In the genomic region with DNA sequence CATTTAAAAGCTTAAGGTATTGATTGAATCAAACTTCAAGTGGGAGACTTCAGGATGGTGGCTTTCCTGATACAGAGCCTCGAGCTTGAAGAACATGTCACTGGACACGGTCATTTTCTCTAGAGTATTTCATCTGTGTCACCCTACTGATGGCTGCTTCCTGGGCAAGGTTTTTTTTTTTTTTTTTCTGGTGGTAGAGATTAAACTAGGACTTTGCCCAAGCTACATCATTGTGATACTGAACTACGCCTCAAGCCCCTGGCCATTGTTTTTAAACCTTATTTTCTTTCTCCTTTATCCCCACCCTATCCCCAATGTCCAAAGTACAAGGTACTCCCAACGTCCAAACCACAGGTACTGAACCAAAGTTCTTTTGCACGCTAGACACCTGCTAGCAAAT, we compare ENCODE assay signal across 21 mouse cellular contexts. TPM values are rescaled to one million over a fixed set of nuclear protein-coding genes. Genes with fewer than 3 reads are reported as not detected.
DNase-seq lines count a peak whose midpoint lies in the region; ATAC-seq and TF ChIP-seq lines count a peak whose summit lies in the region.
"Had no signal": no experiment of that assay in that cellular context is flagged by ENCODE, and none has a peak within 500 bp of the region (broad histone marks: within the 10 kb centered on the region; RNA-seq: fewer than 3 reads in every experiment).

No protein-coding gene starts in this region.

- ATAC-seq in megakaryocyte, adult 5-6 weeks (ENCODE audit: poor library complexity, severe bottlenecking), result no peak
- ATAC-seq in liver, embryonic 13.5 days (ENCODE audit: low read depth), result no peak
- ATAC-seq in stomach, embryonic 16.5 days (ENCODE audit: insufficient read depth, low FRiP score), result no peak
- ATAC-seq: forebrain, embryonic 15.5 days had no signal

- DNase-seq in liver, embryonic 13.5 days, result no peak
- DNase-seq in thymus, adult 2 months, result no peak
- no peak for DNase-seq in B cell, adult 2 months
- DNase-seq in gastrocnemius, postnatal 4 days (ENCODE audit: low spot score in 2 of 2), result no peak
- DNase-seq: adrenal gland, postnatal 10 days; cerebellum, adult 9-10 months; heart, adult 11 months; kidney, postnatal 14 days; layer of hippocampus, postnatal 36 days; lung, adult 2 months; right cerebral cortex, postnatal 14 days had no signal

- no peak overlapping the region for H3K9ac ChIP-seq in liver, embryonic 13.5 days
- H3K9ac ChIP-seq in stomach, embryonic 16.5 days (ENCODE audit: low read length), result no peak overlapping the region
- H3K9ac ChIP-seq: embryonic facial prominence, embryonic 15.5 days; forebrain, embryonic 15.5 days; hindbrain, embryonic 15.5 days; limb, embryonic 12.5 days had no signal

- H3K27ac ChIP-seq in brown adipose tissue, adult 24 weeks (replicated peaks; ENCODE audit: low read depth, low read length), result peak overlapping the region; percentile 92
- H3K27ac ChIP-seq in liver, embryonic 13.5 days, result no peak overlapping the region
- peak overlapping the region; percentile 34; the same call in 1 of the 2 replicates for H3K27ac ChIP-seq in stomach, embryonic 16.5 days (ENCODE audit: low read length)
- H3K27ac ChIP-seq in thymus, adult 2 months (ENCODE audit: control insufficient read depth, insufficient read depth, low read length), result no peak overlapping the region
- H3K27ac ChIP-seq: embryonic facial prominence, embryonic 15.5 days; forebrain, embryonic 15.5 days; hindbrain, embryonic 15.5 days; layer of hippocampus, adult 2 months; limb, embryonic 12.5 days had no signal

- peaks cover 60% of the 10 kb centered on the region for H3K4me1 ChIP-seq in megakaryocyte, embryonic 14.5 days
- peaks cover 12% of the 10 kb centered on the region; the same call in 1 of the 2 replicates for H3K4me1 ChIP-seq in brown adipose tissue, adult 24 weeks (ENCODE audit: control insufficient read depth, insufficient read depth, insufficient read length, low read length)
- peaks cover 47% of the 10 kb centered on the region for H3K4me1 ChIP-seq in liver, embryonic 13.5 days (replicated peaks)
- H3K4me1 ChIP-seq in stomach, embryonic 16.5 days (ENCODE audit: control insufficient read depth, insufficient read depth, low read length), result peaks cover 11% of the 10 kb centered on the region
- H3K4me1 ChIP-seq in thymus, adult 2 months (replicated peaks; ENCODE audit: control insufficient read depth, insufficient read depth, low read length), result peaks cover 12% of the 10 kb centered on the region

- no peaks in the 10 kb centered on the region for H3K27me3 ChIP-seq in megakaryocyte, embryonic 14.5 days (replicated peaks)
- H3K27me3 ChIP-seq in liver, embryonic 13.5 days, result no peaks in the 10 kb centered on the region
- no peaks in the 10 kb centered on the region for H3K27me3 ChIP-seq in stomach, embryonic 16.5 days (ENCODE audit: control insufficient read depth, insufficient read depth, low read length)
- no peaks in the 10 kb centered on the region for H3K27me3 ChIP-seq in thymus, adult 2 months (ENCODE audit: control insufficient read depth, insufficient read depth, low read length)
- H3K27me3 ChIP-seq: embryonic facial prominence, embryonic 15.5 days; forebrain, embryonic 15.5 days; hindbrain, embryonic 15.5 days; limb, embryonic 12.5 days had no signal

- TF ChIP-seq CTCF in thymus, adult 2 months (IDR thresholded peaks at IDR 0.05; ENCODE audit: borderline replicate concordance, control insufficient read depth, extremely low read depth, insufficient read depth, low read length, poor library complexity), result no peak

- H3K4me2 ChIP-seq in liver, embryonic 13.5 days, result peak overlapping the region; percentile 85
- H3K4me2 ChIP-seq in stomach, embryonic 16.5 days (ENCODE audit: low read depth, low read length), result no peak overlapping the region
- H3K4me2 ChIP-seq: embryonic facial prominence, embryonic 15.5 days; forebrain, embryonic 15.5 days; heart, embryonic 11.5 days; hindbrain, embryonic 15.5 days; limb, embryonic 12.5 days had no signal

- whole genome bisulfite sequencing in liver, embryonic 13.5 days (ENCODE audit: insufficient replicate concordance), result 68% methylated on average over 5 of the region's 5 CpGs
- 85% methylated on average over 5 of the region's 5 CpGs for WGBS in stomach, embryonic 16.5 days
- WGBS in thymus, adult 2 months, result 93% methylated on average over 5 of the region's 5 CpGs

- peaks cover 5% of the 10 kb centered on the region for H3K9me3 ChIP-seq in megakaryocyte, embryonic 14.5 days
- no peaks in the 10 kb centered on the region for H3K9me3 ChIP-seq in liver, embryonic 13.5 days (replicated peaks)
- H3K9me3 ChIP-seq in stomach, embryonic 16.5 days (replicated peaks; ENCODE audit: control insufficient read depth, low read length), result peaks cover 8% of the 10 kb centered on the region; the same call in 1 of the 2 replicates
- H3K9me3 ChIP-seq: embryonic facial prominence, embryonic 15.5 days; forebrain, embryonic 15.5 days; hindbrain, embryonic 15.5 days had no signal

- peak overlapping the region; percentile 73 for H3K4me3 ChIP-seq in megakaryocyte, embryonic 14.5 days (replicated peaks)
- H3K4me3 ChIP-seq in brown adipose tissue, adult 24 weeks (ENCODE audit: insufficient read depth, low read depth, low read length), result peak overlapping the region; percentile 41; the same call in 1 of the 2 replicates
- H3K4me3 ChIP-seq in liver, embryonic 13.5 days (replicated peaks), result 0 out of 2 replicates have a peak overlapping the region, but pooled peaks have one; percentile 90
- H3K4me3 ChIP-seq in stomach, embryonic 16.5 days (replicated peaks; ENCODE audit: low read length), result no peak overlapping the region
- no peak overlapping the region for H3K4me3 ChIP-seq in thymus, adult 2 months (ENCODE audit: control insufficient read depth, insufficient read depth, low read length)
- H3K4me3 ChIP-seq: embryonic facial prominence, embryonic 15.5 days; forebrain, embryonic 15.5 days; hindbrain, embryonic 15.5 days; layer of hippocampus, adult 2 months; limb, embryonic 12.5 days had no signal

- H3K36me3 ChIP-seq in megakaryocyte, embryonic 14.5 days (replicated peaks; ENCODE audit: low read length), result peaks cover 35% of the 10 kb centered on the region
- H3K36me3 ChIP-seq in liver, embryonic 13.5 days, result peaks cover 42% of the 10 kb centered on the region
- H3K36me3 ChIP-seq in stomach, embryonic 16.5 days (ENCODE audit: control insufficient read depth, insufficient read depth, low read length), result no peaks in the 10 kb centered on the region; the same call in 1 of the 2 replicates
- no peaks in the 10 kb centered on the region for H3K36me3 ChIP-seq in thymus, adult 2 months (ENCODE audit: control insufficient read depth, insufficient read depth, low read length)

- no peak for TF ChIP-seq POLR2A in thymus, adult 2 months (IDR thresholded peaks at IDR 0.05; ENCODE audit: control insufficient read depth, extremely low read depth, insufficient read depth, low read length, poor library complexity)

RNA-seq across cellular contexts. Expression of a gene that starts 3.2 kb away (rescaled TPM):
- 32.9 and 41.0 TPM in 2 replicates for polyA plus RNA-seq in megakaryocyte, embryonic 14.5 days (2012; ENCODE audit: insufficient read depth, low replicate concordance)
- 55.5 and 61.6 TPM in 2 replicates for total RNA-seq in megakaryocyte, adult 5-6 weeks (2015)
- total RNA-seq in megakaryocyte, adult 5-6 weeks (2017), result 130 and 138 TPM in 2 replicates
- polyA plus RNA-seq in brown adipose tissue, adult 24 weeks (2012; ENCODE audit: insufficient read depth, insufficient read length, missing spikeins), result 125 and 144 TPM in 2 replicates
- polyA plus RNA-seq in liver, embryonic 13.5 days (2015; fragmentation: Nextera tagmentation; extraction: Ambion mirVana), result 138 and 169 TPM in 2 replicates
- 82.2 and 94.3 TPM in 2 replicates for polyA plus RNA-seq in stomach, embryonic 16.5 days (2015; fragmentation: Nextera tagmentation; extraction: Ambion mirVana)
- polyA plus RNA-seq in thymus, adult 2 months (2012; rRNA removed), result 37.2 and 46.3 TPM in 2 replicates
- total RNA-seq in gastrocnemius, postnatal 4 days (2021), result 10 to 100 TPM; 22.1 to 23.7 TPM

RNA-seq across cellular contexts. Expression of a gene that starts 10.2 kb away (rescaled TPM):
- polyA plus RNA-seq in megakaryocyte, embryonic 14.5 days (2012; ENCODE audit: insufficient read depth, low replicate concordance), result 65.3 and 143 TPM in 2 replicates
- 32.1 and 45.3 TPM in 2 replicates for total RNA-seq in megakaryocyte, adult 5-6 weeks (2015)
- 23.3 and 31.0 TPM in 2 replicates for total RNA-seq in megakaryocyte, adult 5-6 weeks (2017)
- 38.1 and 41.3 TPM in 2 replicates for polyA plus RNA-seq in brown adipose tissue, adult 24 weeks (2012; ENCODE audit: insufficient read depth, insufficient read length, missing spikeins)
- 134 and 136 TPM in 2 replicates for polyA plus RNA-seq in liver, embryonic 13.5 days (2015; fragmentation: Nextera tagmentation; extraction: Ambion mirVana)
- 131 and 145 TPM in 2 replicates for polyA plus RNA-seq in stomach, embryonic 16.5 days (2015; fragmentation: Nextera tagmentation; extraction: Ambion mirVana)
- polyA plus RNA-seq in thymus, adult 2 months (2012; rRNA removed), result 122 and 125 TPM in 2 replicates
- 10 to 100 TPM; 35.6 to 48.5 TPM for total RNA-seq in gastrocnemius, postnatal 4 days (2021)

RNA-seq across cellular contexts. Expression of a gene that starts 25.4 kb away (rescaled TPM):
- polyA plus RNA-seq in megakaryocyte, embryonic 14.5 days (2012; ENCODE audit: insufficient read depth, low replicate concordance), result 11.2 and 21.5 TPM in 2 replicates
- 117 and 130 TPM in 2 replicates for total RNA-seq in megakaryocyte, adult 5-6 weeks (2015)
- 59.4 and 72.4 TPM in 2 replicates for total RNA-seq in megakaryocyte, adult 5-6 weeks (2017)
- 1.1 and 2.3 TPM in 2 replicates for polyA plus RNA-seq in brown adipose tissue, adult 24 weeks (2012; ENCODE audit: insufficient read depth, insufficient read length, missing spikeins)
- polyA plus RNA-seq in liver, embryonic 13.5 days (2015; fragmentation: Nextera tagmentation; extraction: Ambion mirVana), result 4.1 and 5.2 TPM in 2 replicates
- polyA plus RNA-seq in stomach, embryonic 16.5 days (2015; fragmentation: Nextera tagmentation; extraction: Ambion mirVana), result 3.1 and 4.0 TPM in 2 replicates
- 353 and 356 TPM in 2 replicates for polyA plus RNA-seq in thymus, adult 2 months (2012; rRNA removed)
- 1 to 10 TPM; 1.8 to 2.8 TPM for total RNA-seq in gastrocnemius, postnatal 4 days (2021)

RNA-seq across cellular contexts. Expression of a gene that starts 26.6 kb away (rescaled TPM):
- polyA plus RNA-seq in megakaryocyte, embryonic 14.5 days (2012; ENCODE audit: insufficient read depth, low replicate concordance), result 85.4 and 270 TPM in 2 replicates
- 0.96 and 1.8 TPM in 2 replicates for total RNA-seq in megakaryocyte, adult 5-6 weeks (2015)
- 0.28 and 0.73 TPM in 2 replicates for total RNA-seq in megakaryocyte, adult 5-6 weeks (2017)
- polyA plus RNA-seq in brown adipose tissue, adult 24 weeks (2012; ENCODE audit: insufficient read depth, insufficient read length, missing spikeins), result 7.1 and 14.4 TPM in 2 replicates
- 19.0 and 20.6 TPM in 2 replicates for polyA plus RNA-seq in liver, embryonic 13.5 days (2015; fragmentation: Nextera tagmentation; extraction: Ambion mirVana)
- 35.5 and 37.8 TPM in 2 replicates for polyA plus RNA-seq in stomach, embryonic 16.5 days (2015; fragmentation: Nextera tagmentation; extraction: Ambion mirVana)
- 91.3 and 102 TPM in 2 replicates for polyA plus RNA-seq in thymus, adult 2 months (2012; rRNA removed)
- total RNA-seq in gastrocnemius, postnatal 4 days (2021), result 10 to 100 TPM; 23.7 to 29.6 TPM

RNA-seq across cellular contexts. Expression of a gene that starts 37.7 kb away (rescaled TPM):
- polyA plus RNA-seq in megakaryocyte, embryonic 14.5 days (2012; ENCODE audit: insufficient read depth, low replicate concordance), result 369 and 529 TPM in 2 replicates
- 36.2 and 36.8 TPM in 2 replicates for total RNA-seq in megakaryocyte, adult 5-6 weeks (2015)
- total RNA-seq in megakaryocyte, adult 5-6 weeks (2017), result 31.2 and 42.7 TPM in 2 replicates
- polyA plus RNA-seq in brown adipose tissue, adult 24 weeks (2012; ENCODE audit: insufficient read depth, insufficient read length, missing spikeins), result 10.9 and 19.3 TPM in 2 replicates
- 9.7 and 9.8 TPM in 2 replicates for polyA plus RNA-seq in liver, embryonic 13.5 days (2015; fragmentation: Nextera tagmentation; extraction: Ambion mirVana)
- polyA plus RNA-seq in stomach, embryonic 16.5 days (2015; fragmentation: Nextera tagmentation; extraction: Ambion mirVana), result 14.7 and 15.0 TPM in 2 replicates
- 1,045 and 1,102 TPM in 2 replicates for polyA plus RNA-seq in thymus, adult 2 months (2012; rRNA removed)
- 1 to 10 TPM; 7.4 to 7.6 TPM for total RNA-seq in gastrocnemius, postnatal 4 days (2021)

Comparison
In these comparisons a context has a peak if more than half of its experiments do, and no peak if none do; other contexts are left out.
1. H3K4me3 ChIP-seq: peak in megakaryocyte, embryonic 14.5 days (single experiment), brown adipose tissue, adult 24 weeks (single experiment) and liver, embryonic 13.5 days (single experiment); none in stomach, embryonic 16.5 days (single experiment) and thymus, adult 2 months (single experiment).
2. H3K27ac ChIP-seq: peak in brown adipose tissue, adult 24 weeks (single experiment) and stomach, embryonic 16.5 days (single experiment); none in liver, embryonic 13.5 days (single experiment) and thymus, adult 2 months (single experiment).
3. RNA of a gene that starts 25.4 kb away (polyA plus RNA-seq): 353 to 356 TPM in thymus, adult 2 months; 11.2 to 21.5 TPM in megakaryocyte, embryonic 14.5 days, 4.1 to 5.2 TPM in liver, embryonic 13.5 days, 3.1 to 4.0 TPM in stomach, embryonic 16.5 days and 1.1 to 2.3 TPM in brown adipose tissue, adult 24 weeks; every median in the first group is over 10 times any median in the second.